Mouse (Mus musculus): Measurements from ENCODE around the gene Mospd2. TPM values are rescaled to one million over a fixed set of nuclear protein-coding genes. Genes with fewer than 3 reads are reported as not detected.

Mospd2 gene
- polyA plus RNA-seq, 1 experiment from 2014 or later = 17.4 TPM

DNA sequence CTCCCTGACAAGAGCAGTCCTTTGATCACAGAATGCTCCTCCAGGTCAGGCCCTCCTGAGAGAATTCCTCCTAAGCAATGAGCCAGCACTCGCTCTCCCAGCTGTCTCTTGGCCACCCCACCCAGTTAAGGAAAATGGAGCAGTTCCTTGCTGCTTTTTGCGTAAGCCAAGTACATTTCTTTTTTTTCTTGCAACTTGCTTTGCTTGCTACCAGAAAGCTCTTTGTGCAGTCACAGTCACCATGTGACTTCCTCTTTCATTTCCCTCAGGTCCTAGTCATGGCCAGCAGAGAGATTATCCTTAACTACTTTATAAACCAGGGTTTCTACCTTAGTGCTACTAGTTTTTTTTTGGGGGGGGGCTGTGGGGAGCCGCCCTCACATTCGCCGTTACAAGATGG, 38.6 kb downstream of the Mospd2 start:
- no peak overlapping the region for H3K27ac ChIP-seq (ENCODE audit: low read depth, low read length)
- no peak for ATAC-seq (ENCODE audit: insufficient read depth, low FRiP score, low TSS enrichment)
- no peaks in the 10 kb centered on the region for H3K9me3 ChIP-seq (ENCODE audit: control insufficient read depth, low read length)
- 90% methylated on average over 5 of the region's 5 CpGs for WGBS
- no peaks in the 10 kb centered on the region for H3K36me3 ChIP-seq (ENCODE audit: control insufficient read depth, insufficient read depth, low read length)
- H3K4me3 ChIP-seq (ENCODE audit: low read depth, low read length) = no peak overlapping the region
- no peak overlapping the region for H3K9ac ChIP-seq (ENCODE audit: low read length)
- H3K4me1 ChIP-seq (ENCODE audit: control insufficient read depth, insufficient read depth, low read length) = no peaks in the 10 kb centered on the region
- no peaks in the 10 kb centered on the region for H3K27me3 ChIP-seq (ENCODE audit: control insufficient read depth, insufficient read depth, low read length)
- no peak overlapping the region for H3K4me2 ChIP-seq (ENCODE audit: low read depth)
- no peak for DNase-seq (ENCODE audit: low spot score)

DNA sequence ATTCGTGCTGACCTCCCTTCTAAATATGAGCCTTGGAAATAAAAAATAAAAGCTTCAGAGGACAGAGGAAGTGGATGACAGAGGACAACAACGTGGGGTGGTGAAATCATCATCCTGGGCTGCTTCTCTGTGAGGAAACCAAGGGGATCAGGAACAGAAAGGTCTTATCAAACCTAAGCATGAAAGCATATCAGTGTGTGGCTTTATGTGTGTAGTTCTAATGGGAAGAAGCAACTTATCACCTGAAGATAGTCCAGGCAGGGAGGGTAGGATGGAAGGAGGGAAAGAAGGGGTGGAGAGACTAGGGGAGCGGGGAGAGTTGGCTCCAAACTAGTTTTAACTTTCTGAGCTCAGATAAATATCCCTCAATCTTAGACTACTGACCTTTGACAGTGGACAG, 67.2 kb downstream of the Mospd2 start:
- H3K9ac ChIP-seq (ENCODE audit: low read length) = no peak overlapping the region
- H3K4me2 ChIP-seq (ENCODE audit: low read depth) = no peak overlapping the region
- H3K27me3 ChIP-seq (ENCODE audit: control insufficient read depth, insufficient read depth, low read length) = no peaks in the 10 kb centered on the region
- no peaks in the 10 kb centered on the region for H3K4me1 ChIP-seq (ENCODE audit: control insufficient read depth, insufficient read depth, low read length)
- H3K9me3 ChIP-seq (ENCODE audit: control insufficient read depth, low read length) = no peaks in the 10 kb centered on the region
- no peak overlapping the region for H3K4me3 ChIP-seq (ENCODE audit: low read depth, low read length)
- 70% methylated on average over 3 of the region's 3 CpGs for WGBS
- H3K36me3 ChIP-seq (ENCODE audit: control insufficient read depth, insufficient read depth, low read length) = no peaks in the 10 kb centered on the region
- no peak for DNase-seq (ENCODE audit: low spot score)
- H3K27ac ChIP-seq (ENCODE audit: low read depth, low read length) = no peak overlapping the region
- ATAC-seq (ENCODE audit: insufficient read depth, low FRiP score, low TSS enrichment) = no peak

DNA sequence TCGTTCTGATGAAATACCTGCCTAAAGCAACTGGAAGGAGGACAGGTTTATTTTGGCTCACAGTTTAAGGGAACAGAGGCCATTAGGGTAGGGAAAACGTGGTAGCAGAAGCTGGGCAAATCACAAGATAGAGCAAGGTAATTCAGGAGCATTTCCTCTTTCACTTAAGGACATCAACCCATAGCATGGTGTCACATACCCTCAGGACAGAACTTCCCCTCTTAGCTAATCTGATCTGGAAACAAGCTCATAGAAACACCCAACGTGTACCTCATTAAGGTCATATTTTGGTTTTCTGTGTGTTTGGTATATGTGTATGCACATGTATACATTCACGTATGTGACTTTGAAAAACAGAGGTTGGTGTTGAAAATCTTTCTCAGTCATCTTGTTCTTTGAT, 68.0 kb downstream of the Mospd2 start:
- ATAC-seq (ENCODE audit: insufficient read depth, low FRiP score, low TSS enrichment) (no peak), DNase-seq (ENCODE audit: low spot score) (no peak)
- H3K4me3 ChIP-seq (ENCODE audit: low read depth, low read length) = no peak overlapping the region
- no peak overlapping the region for H3K9ac ChIP-seq (ENCODE audit: low read length)
- no peaks in the 10 kb centered on the region for H3K36me3 ChIP-seq (ENCODE audit: control insufficient read depth, insufficient read depth, low read length)
- no peak overlapping the region for H3K27ac ChIP-seq (ENCODE audit: low read depth, low read length)
- H3K27me3 ChIP-seq (ENCODE audit: control insufficient read depth, insufficient read depth, low read length) = no peaks in the 10 kb centered on the region
- H3K4me2 ChIP-seq (ENCODE audit: low read depth) = no peak overlapping the region
- 81% methylated on average over 4 of the region's 4 CpGs for WGBS
- no peaks in the 10 kb centered on the region for H3K9me3 ChIP-seq (ENCODE audit: control insufficient read depth, low read length)
- no peaks in the 10 kb centered on the region for H3K4me1 ChIP-seq (ENCODE audit: control insufficient read depth, insufficient read depth, low read length)

DNA sequence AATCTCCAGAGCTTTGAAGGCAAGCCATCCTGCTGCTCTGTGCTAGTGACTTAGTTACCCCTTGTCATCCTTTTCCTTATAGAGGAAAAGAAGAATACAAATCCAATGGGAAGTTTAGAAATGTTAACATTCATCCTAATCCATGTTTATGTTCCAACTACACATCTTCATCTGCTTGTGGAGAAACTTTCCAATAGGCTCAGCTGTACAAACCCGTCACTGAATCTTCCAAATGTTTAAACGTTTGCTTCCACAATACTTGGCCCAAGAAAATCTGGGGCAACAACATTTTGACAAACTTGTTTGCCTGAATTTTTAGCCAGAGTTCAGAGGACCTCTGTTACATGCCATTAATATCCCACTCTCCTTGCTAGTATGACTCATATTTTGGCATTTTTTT, 78.3 kb downstream of the Mospd2 start:
- ATAC-seq (ENCODE audit: insufficient read depth, low FRiP score, low TSS enrichment) = no peak
- Histone ChIP-seq H3K27me3 (ENCODE audit: control insufficient read depth, insufficient read depth, low read length) (no peaks in the 10 kb centered on the region), H3K27ac (ENCODE audit: low read depth, low read length) (no peak overlapping the region), H3K4me1 (ENCODE audit: control insufficient read depth, insufficient read depth, low read length) (no peaks in the 10 kb centered on the region), H3K9me3 (ENCODE audit: control insufficient read depth, low read length) (no peaks in the 10 kb centered on the region), H3K9ac (ENCODE audit: low read length) (no peak overlapping the region), H3K4me2 (ENCODE audit: low read depth) (no peak overlapping the region), H3K36me3 (ENCODE audit: control insufficient read depth, insufficient read depth, low read length) (no peaks in the 10 kb centered on the region), H3K4me3 (ENCODE audit: low read depth, low read length) (no peak overlapping the region)
- no peak for DNase-seq (ENCODE audit: low spot score)
- 74% methylated on average over 2 of the region's 2 CpGs for WGBS

DNA sequence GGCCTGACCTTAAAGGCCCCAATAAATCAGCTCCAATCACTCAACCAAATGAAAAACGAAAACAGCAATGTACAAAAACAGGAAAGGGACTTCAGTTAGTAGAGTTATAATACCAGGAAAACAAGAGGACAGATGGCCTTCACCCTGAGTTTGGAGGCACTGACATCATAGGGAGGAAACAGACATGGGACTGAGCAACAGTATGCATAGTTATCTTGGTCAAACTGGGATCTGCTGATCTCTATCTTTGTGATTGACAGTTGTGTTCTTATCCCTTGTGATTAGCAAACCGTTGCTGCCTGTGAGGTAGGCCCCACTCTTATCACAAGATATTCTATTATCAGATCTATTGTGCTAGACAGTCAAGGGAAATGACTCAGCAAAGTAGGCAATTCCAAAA, 80.4 kb downstream of the Mospd2 start:
- 79% methylated on average over 2 of the region's 2 CpGs for WGBS
- Histone ChIP-seq H3K4me3 (ENCODE audit: low read depth, low read length) (no peak overlapping the region), H3K9me3 (ENCODE audit: control insufficient read depth, low read length) (no peaks in the 10 kb centered on the region), H3K4me1 (ENCODE audit: control insufficient read depth, insufficient read depth, low read length) (no peaks in the 10 kb centered on the region), H3K27ac (ENCODE audit: low read depth, low read length) (no peak overlapping the region), H3K9ac (ENCODE audit: low read length) (no peak overlapping the region), H3K36me3 (ENCODE audit: control insufficient read depth, insufficient read depth, low read length) (no peaks in the 10 kb centered on the region), H3K27me3 (ENCODE audit: control insufficient read depth, insufficient read depth, low read length) (no peaks in the 10 kb centered on the region), H3K4me2 (ENCODE audit: low read depth) (no peak overlapping the region)
- no peak for DNase-seq (ENCODE audit: low spot score)
- no peak for ATAC-seq (ENCODE audit: insufficient read depth, low FRiP score, low TSS enrichment)

DNA sequence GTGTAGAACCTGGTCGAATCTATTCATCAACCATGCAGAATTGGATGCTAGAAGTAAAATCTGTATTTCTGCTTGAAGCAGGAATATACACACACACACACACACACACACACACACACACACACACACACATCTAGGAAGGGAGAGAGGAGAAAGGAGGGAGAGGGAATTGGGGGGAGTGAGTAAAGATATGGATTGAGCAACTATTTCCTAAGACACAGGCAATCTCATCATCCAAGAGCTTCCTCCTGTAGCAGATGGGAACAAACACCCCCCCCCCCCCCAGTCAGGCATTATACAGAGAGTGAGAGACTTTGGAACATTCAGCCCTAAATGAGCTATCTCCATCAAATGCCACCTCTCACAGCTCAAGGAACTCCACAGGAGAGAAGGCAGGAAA, 93.9 kb downstream of the Mospd2 start:
- WGBS = 91% methylated on average over 1 of the region's 1 CpGs
- Histone ChIP-seq H3K4me1 (ENCODE audit: control insufficient read depth, insufficient read depth, low read length) (no peaks in the 10 kb centered on the region), H3K4me3 (ENCODE audit: low read depth, low read length) (no peak overlapping the region), H3K4me2 (ENCODE audit: low read depth) (no peak overlapping the region), H3K9ac (ENCODE audit: low read length) (no peak overlapping the region), H3K27ac (ENCODE audit: low read depth, low read length) (no peak overlapping the region), H3K36me3 (ENCODE audit: control insufficient read depth, insufficient read depth, low read length) (no peaks in the 10 kb centered on the region), H3K27me3 (ENCODE audit: control insufficient read depth, insufficient read depth, low read length) (no peaks in the 10 kb centered on the region), H3K9me3 (ENCODE audit: control insufficient read depth, low read length) (no peaks in the 10 kb centered on the region)
- no peak for DNase-seq (ENCODE audit: low spot score)
- ATAC-seq (ENCODE audit: insufficient read depth, low FRiP score, low TSS enrichment) = no peak

Other genes with a start within 250 kb of the Mospd2 start
- gene Fancb, start 217 bp upstream of the Mospd2 start, polyA plus RNA-seq (2014; fragmentation: Nextera tagmentation; extraction: Ambion mirVana) = 9.6 and 10.0 TPM in 2 replicates
- not detected in 2 replicates for gene Gm17604, start 24.5 kb upstream of the Mospd2 start, polyA plus RNA-seq (2014; fragmentation: Nextera tagmentation; extraction: Ambion mirVana)